ENCODE assay signal across 16 mouse cellular contexts in genomic region chr4:129970168-129970567, GRCm38 (mm10). TPM values are rescaled to one million over a fixed set of nuclear protein-coding genes. Genes with fewer than 3 reads are reported as not detected.
"Had no signal": no experiment of that assay in that cellular context is flagged by ENCODE, and none has a peak within 500 bp of the region (broad histone marks: within the 10 kb centered on the region; RNA-seq: fewer than 3 reads in every experiment).

No protein-coding gene starts in this region.

- H3K9ac ChIP-seq: liver, embryonic 12.5 days; lung, embryonic 15.5 days; midbrain, embryonic 15.5 days; neural tube, embryonic 13.5 days had no signal

- H3K27me3 ChIP-seq: midbrain, embryonic 15.5 days had no signal

- DNase-seq: kidney, postnatal 25 days; lung, postnatal 14 days; thymus, adult 18-20 months; thymus, postnatal 14 days had no signal

- H3K4me1 ChIP-seq: liver, embryonic 12.5 days; megakaryocyte, embryonic 14.5 days had no signal

- H3K27ac ChIP-seq: left cerebral cortex, adult 2 months; limb, embryonic 10.5 days; liver, embryonic 12.5 days; lung, embryonic 15.5 days; macrophage; midbrain, embryonic 15.5 days; neural tube, embryonic 13.5 days had no signal

- H3K4me2 ChIP-seq: liver, embryonic 12.5 days; lung, embryonic 15.5 days; midbrain, embryonic 11.5 days; midbrain, embryonic 15.5 days; neural tube, embryonic 13.5 days had no signal

- H3K9me3 ChIP-seq: limb, embryonic 10.5 days; liver, embryonic 12.5 days; lung, embryonic 15.5 days; megakaryocyte, embryonic 14.5 days; midbrain, embryonic 15.5 days; neural tube, embryonic 13.5 days had no signal

- H3K36me3 ChIP-seq: limb, embryonic 10.5 days; liver, embryonic 12.5 days; lung, embryonic 15.5 days; midbrain, embryonic 15.5 days; neural tube, embryonic 13.5 days had no signal

- H3K4me3 ChIP-seq: left cerebral cortex, adult 2 months; limb, embryonic 10.5 days; liver, embryonic 12.5 days; lung, embryonic 15.5 days; megakaryocyte, embryonic 14.5 days; midbrain, embryonic 15.5 days; neural tube, embryonic 13.5 days had no signal

- ATAC-seq: liver, embryonic 12.5 days; midbrain, embryonic 15.5 days had no signal

RNA-seq across cellular contexts. Expression of gene Adgrb2, which starts 14.5 kb away (rescaled TPM):
- total RNA-seq: monocyte, adult 5-6 weeks had no signal
- polyA plus RNA-seq: liver, embryonic 16.5 days; macrophage had no signal

RNA-seq across cellular contexts. Expression of gene Spocd1, which starts 41.1 kb away (rescaled TPM):
- total RNA-seq: monocyte, adult 5-6 weeks had no signal
- polyA plus RNA-seq: limb, embryonic 10.5 days; liver, embryonic 16.5 days; macrophage; midbrain, embryonic 11.5 days; midbrain, embryonic 15.5 days; neural tube, embryonic 13.5 days; stomach, embryonic 14.5 days had no signal
